Mouse (Mus musculus) left cerebral cortex, adult 8-10 months (tissue): ENCODE measurements around the gene Tmem236. TPM values are rescaled to one million over a fixed set of nuclear protein-coding genes. Genes with fewer than 3 reads are reported as not detected.
"Not testable (repeated sequence)": the region's sequence is repeated elsewhere in the genome, so short reads cannot be mapped to it uniquely, and the experiment has no call there.

ENCODE experiments used
- DNase-seq, 2 experiments: peaks; one replicate each; pipeline ENCODE4 v3.0.0; 2022; ENCODE audit warnings: low spot score in 2 of 2
- total RNA-seq, 4 experiments: library from RNA; stranded (reverse); gene quantifications; 2 replicates each; pipeline ENCODE4 v1.2.4; 2022

Gene Tmem236
- total RNA-seq, 4 experiments from 2014 or later: 0.19 TPM; not detected in 3

- no peak for DNase-seq
These were observed 17.3 kb downstream of the Tmem236 start for GRCm38 (mm10) chr2:14191601-14192000.

DNA sequence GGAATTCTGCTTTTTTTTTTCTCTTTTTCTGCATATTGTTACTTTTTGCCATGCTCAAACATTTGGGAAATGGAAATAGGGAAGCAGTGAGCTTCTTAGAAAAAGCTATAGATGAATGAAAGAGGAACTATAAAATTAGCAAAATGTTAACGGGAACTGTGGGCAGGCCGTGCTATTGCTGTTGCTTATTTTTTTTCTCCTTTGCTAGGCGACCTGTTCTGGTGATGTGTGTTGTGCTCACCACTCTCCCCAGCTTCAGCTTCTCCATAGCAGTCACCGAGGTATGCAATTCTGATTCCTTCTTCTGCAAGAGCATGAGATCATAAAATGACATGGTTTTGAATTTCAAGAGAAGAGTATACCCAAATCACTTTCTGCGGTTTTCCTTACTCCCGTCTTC is 17.7 kb downstream of the Tmem236 start:
- no peak for DNase-seq

GRCm38 (mm10) chr2:14198325-14198903 is 24.1 kb downstream of the Tmem236 start:
- not testable (repeated sequence) for DNase-seq

DNA sequence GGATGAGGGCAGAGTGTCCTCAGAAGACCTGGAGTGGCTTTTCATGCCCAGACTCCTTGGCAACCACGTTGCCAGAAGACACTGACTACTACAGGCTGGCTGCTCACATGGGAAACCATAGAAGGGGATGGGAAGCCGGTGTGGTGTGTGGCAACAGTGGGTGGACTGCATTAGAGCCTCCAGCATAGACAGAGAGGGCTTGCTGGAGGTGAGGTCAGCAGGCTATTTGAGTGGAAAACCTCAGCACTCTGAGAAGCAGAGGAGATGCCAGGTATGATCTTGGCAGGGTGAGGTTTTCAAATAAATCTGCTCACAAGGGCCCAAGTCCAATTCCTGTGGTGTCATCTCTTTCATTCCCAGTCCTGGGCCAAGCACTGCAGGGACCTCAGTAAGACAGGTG is 25.3 kb downstream of the Tmem236 start:
- no peak for DNase-seq

DNA sequence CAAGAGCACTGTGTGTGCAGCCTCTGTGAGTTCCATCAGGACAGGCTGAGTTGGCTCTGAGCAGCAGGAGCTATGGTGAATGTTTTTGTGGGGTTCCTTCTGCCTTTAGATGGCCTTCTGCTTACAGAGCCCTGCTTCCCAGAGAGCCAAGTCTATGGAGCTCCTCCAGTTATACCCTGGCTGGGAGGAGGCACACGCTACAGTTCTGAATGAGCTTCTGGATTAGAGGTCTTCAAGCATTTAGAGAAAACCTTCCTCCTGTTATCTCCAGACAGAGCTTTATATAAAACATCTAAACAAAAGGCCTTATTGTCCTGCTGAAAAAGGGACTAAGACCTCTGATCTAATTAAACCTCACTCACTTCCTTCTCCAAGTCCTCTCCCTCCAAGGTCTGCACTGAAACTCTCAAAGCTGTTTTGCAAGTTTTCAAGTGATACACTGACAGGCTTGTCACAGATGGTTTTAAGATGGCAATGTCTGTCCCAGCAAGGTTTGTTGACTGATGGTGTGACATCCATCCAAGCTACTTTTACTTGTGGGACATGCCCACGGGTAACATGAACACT is 26.6 kb downstream of the Tmem236 start:
- DNase-seq: not testable (repeated sequence)

DNA sequence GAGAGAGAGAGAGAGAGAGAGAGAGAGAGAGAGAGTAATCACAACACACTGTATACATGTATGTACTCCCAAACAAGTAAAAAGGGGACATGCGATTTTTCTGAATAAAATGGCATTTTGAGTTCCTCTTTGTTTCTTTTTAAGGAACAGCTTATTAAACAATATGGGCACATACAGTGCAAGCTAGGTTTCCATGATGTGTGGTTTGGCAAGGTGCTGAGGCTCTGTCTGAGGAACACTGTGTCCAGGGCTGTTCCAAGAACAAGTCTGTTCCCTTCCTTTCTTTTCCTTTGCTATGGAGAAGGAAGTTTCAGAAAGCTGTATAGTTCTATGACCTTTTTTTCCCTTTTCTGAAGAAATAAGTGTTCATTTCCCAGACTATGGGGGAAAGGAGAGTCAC is 30.0 kb downstream of the Tmem236 start:
- no peak for DNase-seq

DNA sequence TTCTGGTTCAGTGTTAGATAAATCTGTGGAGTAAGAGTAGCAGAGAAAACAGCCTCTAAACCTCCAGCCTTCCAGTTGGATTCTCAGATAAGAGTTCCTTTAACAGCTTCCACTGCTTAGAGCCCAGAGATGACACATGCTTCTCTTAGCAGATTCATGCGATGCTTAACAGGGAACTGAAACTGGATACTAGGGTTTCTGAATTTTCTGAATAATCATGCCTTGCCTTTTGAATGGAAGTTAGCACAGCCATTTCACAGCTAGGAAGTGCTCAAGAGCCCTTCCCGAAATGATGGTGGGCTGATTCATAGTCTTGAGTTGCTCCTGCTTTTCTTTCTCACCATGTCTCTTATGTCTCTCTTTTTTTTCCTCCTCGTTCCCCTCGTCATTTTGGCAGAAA is 32.5 kb downstream of the Tmem236 start:
- no peak for DNase-seq

DNA sequence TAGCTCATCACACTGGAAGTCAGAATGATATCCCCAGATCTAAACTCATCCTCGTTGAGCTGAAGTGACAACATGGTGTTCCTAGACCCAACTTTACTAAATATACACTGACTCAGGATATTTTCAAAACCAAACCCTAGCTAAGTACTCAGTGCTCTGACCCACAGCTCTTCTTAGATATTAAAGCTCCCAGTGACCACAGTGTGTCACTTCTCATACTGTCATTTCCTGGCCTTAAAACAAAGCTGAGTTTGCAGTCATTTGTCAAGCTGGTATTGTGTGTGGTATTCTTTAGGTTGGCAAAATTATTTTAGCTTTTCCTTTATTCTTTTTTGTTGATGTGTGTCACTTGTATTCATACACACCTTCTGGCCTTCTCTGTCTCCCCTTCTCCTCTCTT is 36.4 kb downstream of the Tmem236 start:
- no peak for DNase-seq

DNA sequence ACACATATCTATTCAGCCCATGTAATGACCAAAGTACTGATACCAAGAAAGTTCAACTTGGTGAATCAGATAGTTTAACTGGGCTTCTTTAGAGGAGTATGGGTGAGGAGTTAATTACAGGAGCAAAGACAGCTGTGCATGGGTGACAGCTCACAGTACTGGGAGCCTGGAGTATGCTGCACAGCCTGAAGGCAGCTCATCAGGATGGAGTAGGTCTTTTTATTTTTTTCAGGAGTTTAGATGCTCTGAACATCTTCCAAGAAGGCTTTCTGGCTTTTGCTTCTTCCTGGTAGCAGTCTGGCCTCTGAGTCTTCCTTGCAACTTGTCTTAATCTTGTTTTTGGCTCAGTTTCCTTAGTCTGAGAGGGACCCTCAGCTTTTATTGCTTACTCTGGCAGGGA is 37.3 kb downstream of the Tmem236 start:
- DNase-seq: no peak

- DNase-seq: no peak
These were observed 40.4 kb downstream of the Tmem236 start for GRCm38 (mm10) chr2:14214764-14215163.

- no peak for DNase-seq
These were observed 42.3 kb downstream of the Tmem236 start for GRCm38 (mm10) chr2:14216653-14217052.

- DNase-seq: no peak
These were observed 43.8 kb downstream of the Tmem236 start for GRCm38 (mm10) chr2:14218126-14218525.

GRCm38 (mm10) chr2:14224387-14224786 is 50.1 kb downstream of the Tmem236 start:
- no peak for DNase-seq

GRCm38 (mm10) chr2:14228495-14228894 is 54.2 kb downstream of the Tmem236 start:
- no peak for DNase-seq

DNA sequence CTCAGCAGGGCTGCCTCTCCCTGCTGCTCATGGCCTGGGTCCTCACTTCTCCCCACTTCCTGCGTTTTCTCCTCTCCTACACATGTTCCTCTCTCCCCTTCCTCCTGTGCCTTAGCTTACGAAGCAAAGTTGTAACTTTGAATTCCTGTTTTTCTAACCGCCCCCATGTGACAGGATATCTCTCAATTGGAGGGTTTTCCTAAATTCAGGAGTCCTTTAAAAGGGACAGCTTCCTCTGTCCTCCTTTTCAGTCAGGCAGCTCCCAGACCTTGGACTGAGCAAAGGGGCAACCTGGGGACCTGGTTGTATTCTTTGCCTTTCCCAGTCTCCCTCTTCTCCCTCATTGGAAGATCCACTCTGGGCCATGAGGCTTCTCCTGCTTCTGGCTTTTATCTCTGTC is 54.8 kb downstream of the Tmem236 start, which contains the start of gene Mrc1:
TSS of gene Mrc1 (plus strand) at position 244 of the 400 bp plus-strand sequence.
- no peak for DNase-seq

DNA sequence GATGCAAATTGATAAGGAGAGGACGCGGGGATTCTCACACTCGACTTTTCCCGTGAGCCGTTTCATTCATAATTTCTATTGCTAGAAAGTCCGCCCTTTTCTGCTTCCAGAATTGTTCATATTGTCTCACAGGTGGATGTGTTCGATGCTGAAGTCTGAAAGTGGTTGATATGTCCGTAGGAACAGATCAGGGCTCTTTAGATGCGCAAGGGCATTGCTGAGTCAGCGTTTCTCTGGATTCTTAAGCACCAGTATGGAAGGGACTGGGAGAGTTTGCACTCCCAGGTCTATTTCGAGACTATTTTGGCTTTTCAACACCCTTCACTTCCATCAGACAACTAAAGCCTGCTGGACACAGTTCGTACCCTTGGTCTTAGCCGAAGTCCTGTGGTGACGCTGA is 55.7 kb downstream of the Tmem236 start:
- no peak for DNase-seq

DNA sequence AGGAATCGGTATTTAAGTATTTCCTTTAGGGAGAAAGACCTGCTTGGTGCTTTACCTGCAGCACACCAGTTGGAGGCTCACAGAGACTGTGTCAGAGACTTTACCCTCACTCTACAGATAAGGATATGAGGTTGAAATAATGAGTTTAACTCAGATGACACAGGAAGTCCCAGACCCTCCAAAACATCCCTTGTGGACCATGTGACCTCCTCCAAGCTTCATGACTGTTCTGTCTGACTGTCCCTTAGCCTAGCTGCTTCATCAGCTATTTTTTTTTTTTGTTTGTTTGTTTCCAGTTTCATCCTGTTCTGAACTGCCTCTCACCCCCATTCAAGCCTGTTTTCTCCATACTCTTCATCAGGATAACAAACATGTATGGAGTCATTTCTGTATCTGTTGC is 58.6 kb downstream of the Tmem236 start:
- no peak for DNase-seq

GRCm38 (mm10) chr2:14233983-14234382 is 59.7 kb downstream of the Tmem236 start:
- DNase-seq: no peak

- no peak for DNase-seq
These were observed 61.0 kb downstream of the Tmem236 start for GRCm38 (mm10) chr2:14235319-14235718.

GRCm38 (mm10) chr2:14236920-14237319 is 62.6 kb downstream of the Tmem236 start:
- no peak for DNase-seq

- DNase-seq: no peak
These were observed 63.4 kb downstream of the Tmem236 start for GRCm38 (mm10) chr2:14237723-14238122.

- DNase-seq: no peak
These were observed 64.8 kb downstream of the Tmem236 start for GRCm38 (mm10) chr2:14239151-14239550.

GRCm38 (mm10) chr2:14244157-14244556 is 69.8 kb downstream of the Tmem236 start:
- no peak for DNase-seq

DNA sequence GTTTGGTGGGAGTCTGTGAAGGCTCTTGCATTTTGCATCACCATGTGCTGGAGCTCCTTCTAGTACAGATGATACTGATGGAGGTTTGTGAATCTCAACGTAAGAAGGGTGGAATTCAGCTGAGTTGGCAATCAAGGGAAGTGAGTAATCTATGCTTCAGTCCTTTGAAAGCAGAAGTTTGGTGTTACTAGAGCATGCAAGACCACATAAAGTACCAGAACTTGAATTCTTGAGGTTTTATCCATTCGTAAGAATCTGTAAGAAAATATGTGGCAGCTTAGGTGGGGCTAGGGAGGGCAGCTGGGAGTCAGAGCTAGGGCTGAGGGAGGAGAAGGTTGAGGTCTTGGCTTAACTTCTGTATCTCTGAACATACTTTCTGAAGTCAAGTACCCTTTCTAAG is 70.3 kb downstream of the Tmem236 start:
- no peak for DNase-seq
